Mouse (Mus musculus) stomach, embryonic 15.5 days (tissue): ENCODE results near the gene Tspan18. TPM values are rescaled to one million over a fixed set of nuclear protein-coding genes. Genes with fewer than 3 reads are reported as not detected.

ENCODE experiments used
- ATAC-seq: fragments of 200-750 bp; cut with Nextera tagmentation; 2 replicates; pipeline ENCODE4 v1.8.0; 2017; ENCODE audit warnings: low read depth, moderate number of reproducible peaks, moderate TSS enrichment; ENCODE audit not compliant: insufficient read depth, low FRiP score
- H3K27ac ChIP-seq: fragments of 300-500 bp; sonication (generic); 2 replicates; pipeline ENCODE4 v1.5.1; 2015; ENCODE audit warnings: mild to moderate bottlenecking, inconsistent platforms
- H3K27me3 ChIP-seq: fragments of 300-500 bp; sonication (generic); replicated peaks from 2 replicates; pipeline ENCODE4 v1.6.1; 2015; ENCODE audit warnings: inconsistent platforms
- H3K36me3 ChIP-seq: fragments of 300-500 bp; sonication (generic); 2 replicates; pipeline ENCODE4 v1.6.1; 2015; ENCODE audit warnings: inconsistent platforms
- H3K4me1 ChIP-seq: fragments of 300-500 bp; sonication (generic); 2 replicates; pipeline ENCODE4 v1.6.1; 2015; ENCODE audit warnings: inconsistent platforms
- H3K4me2 ChIP-seq: fragments of 300-500 bp; sonication (generic); 2 replicates; pipeline ENCODE4 v1.6.1; 2015; ENCODE audit warnings: mild to moderate bottlenecking, inconsistent platforms
- H3K4me3 ChIP-seq: fragments of 300-500 bp; sonication (generic); replicated peaks from 2 replicates; pipeline ENCODE4 v1.5.1; 2015; ENCODE audit warnings: inconsistent platforms
- H3K9ac ChIP-seq: fragments of 300-500 bp; sonication (generic); 2 replicates; pipeline ENCODE4 v1.6.1; 2015; ENCODE audit warnings: inconsistent platforms
- H3K9me3 ChIP-seq: fragments of 300-500 bp; sonication (generic); 2 replicates; pipeline ENCODE4 v1.6.1; 2016; ENCODE audit warnings: inconsistent platforms
- WGBS: fragments of 180-500 bp; shearing (Covaris S2); methylation state at CpG from one replicate; pipeline ENCODE4 v1.1.7; 2015; 5-methylcytosine and 5-hydroxymethylcytosine counted together
- polyA plus RNA-seq: library from polyadenylated mRNA; unstranded; fragments of >200 nt; fragmentation: Nextera tagmentation; extraction: Ambion mirVana; gene quantifications from 2 replicates; pipeline ENCODE4 v1.2.1, GENCODE M21; 2015

Gene Tspan18
- polyA plus RNA-seq, 1 experiment from 2014 or later = 20.0 TPM

DNA sequence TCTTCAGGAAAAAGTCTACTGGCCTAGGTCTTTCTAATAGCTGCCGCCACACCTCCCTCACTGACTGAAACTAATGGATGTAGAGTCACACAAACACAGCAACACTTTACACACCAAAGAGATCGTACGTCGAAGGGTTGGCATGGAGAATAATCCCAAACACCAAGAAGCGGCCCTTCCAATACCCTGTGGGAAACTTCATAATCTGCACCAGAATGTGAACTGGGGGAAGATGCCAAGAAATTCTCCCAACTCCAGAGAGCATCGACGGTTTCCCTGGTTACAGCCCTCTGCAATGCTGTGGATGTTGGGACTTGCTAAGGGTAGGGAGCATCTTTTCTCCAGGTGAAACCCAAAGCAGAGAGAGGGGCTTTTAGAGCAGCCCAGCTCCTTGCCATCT, 83.7 kb downstream of the Tspan18 start:
- H3K27ac ChIP-seq = no peak overlapping the region
- no peak overlapping the region for H3K4me2 ChIP-seq
- ATAC-seq = no peak
- H3K27me3 ChIP-seq = no peaks in the 10 kb centered on the region
- no peak overlapping the region for H3K4me3 ChIP-seq
- H3K9ac ChIP-seq = no peak overlapping the region
- no peaks in the 10 kb centered on the region for H3K9me3 ChIP-seq
- no peaks in the 10 kb centered on the region for H3K36me3 ChIP-seq
- WGBS = 84% methylated on average over 7 of the region's 7 CpGs
- 0 out of 2 replicates have a peak, but pooled peaks cover 5% of the 10 kb centered on the region for H3K4me1 ChIP-seq

DNA sequence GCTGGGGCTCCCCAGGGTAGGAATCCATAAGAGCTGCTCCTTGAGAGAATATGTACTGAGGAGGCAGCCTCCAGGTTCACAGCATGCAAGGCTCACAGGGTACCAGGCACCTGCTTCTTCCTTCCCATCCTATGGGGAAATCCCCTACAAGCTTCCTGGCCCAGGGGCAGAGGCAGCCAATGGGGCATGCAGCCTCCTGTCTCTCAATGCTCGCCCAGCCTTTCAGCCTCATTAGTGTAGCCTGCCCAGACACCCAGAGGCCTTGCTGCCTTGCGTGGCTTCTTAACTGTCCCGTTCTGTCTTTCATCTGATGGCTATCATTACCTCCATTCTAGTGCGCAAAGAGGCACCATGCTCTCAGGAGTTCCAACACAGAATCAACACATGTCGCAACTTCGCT, 85.2 kb downstream of the Tspan18 start:
- Histone ChIP-seq H3K27me3 (no peaks in the 10 kb centered on the region), H3K27ac (no peak overlapping the region), H3K36me3 (no peaks in the 10 kb centered on the region), H3K4me1 (0 out of 2 replicates have a peak, but pooled peaks cover 5% of the 10 kb centered on the region), H3K9ac (no peak overlapping the region), H3K4me3 (no peak overlapping the region), H3K4me2 (no peak overlapping the region), H3K9me3 (no peaks in the 10 kb centered on the region)
- no peak for ATAC-seq
- WGBS = 82% methylated on average over 6 of the region's 6 CpGs

DNA sequence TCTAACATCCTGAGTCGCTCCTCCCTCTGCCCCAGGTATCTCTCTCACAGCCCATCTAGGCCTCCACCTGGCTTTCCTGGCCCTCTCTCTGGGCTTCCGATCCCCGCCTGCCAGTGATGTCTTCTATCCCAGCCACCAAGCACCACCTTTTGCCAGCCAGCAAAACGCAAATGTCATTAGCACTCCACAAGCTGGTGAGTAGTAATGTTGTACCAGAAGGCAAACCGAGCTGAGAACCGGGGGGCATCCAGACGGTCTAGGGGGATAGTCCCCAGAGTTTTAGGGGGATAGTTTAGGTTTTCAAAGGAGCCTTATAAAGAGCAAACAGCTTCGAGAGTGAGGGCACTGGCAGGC, 90.2 kb downstream of the Tspan18 start:
- Histone ChIP-seq H3K9ac (no peak overlapping the region), H3K36me3 (no peaks in the 10 kb centered on the region), H3K4me1 (no peaks in the 10 kb centered on the region; the same call in 1 of the 2 replicates), H3K4me2 (no peak overlapping the region), H3K27me3 (no peaks in the 10 kb centered on the region), H3K4me3 (no peak overlapping the region), H3K9me3 (no peaks in the 10 kb centered on the region), H3K27ac (no peak overlapping the region)
- 79% methylated on average over 8 of the region's 8 CpGs for WGBS
- no peak for ATAC-seq

DNA sequence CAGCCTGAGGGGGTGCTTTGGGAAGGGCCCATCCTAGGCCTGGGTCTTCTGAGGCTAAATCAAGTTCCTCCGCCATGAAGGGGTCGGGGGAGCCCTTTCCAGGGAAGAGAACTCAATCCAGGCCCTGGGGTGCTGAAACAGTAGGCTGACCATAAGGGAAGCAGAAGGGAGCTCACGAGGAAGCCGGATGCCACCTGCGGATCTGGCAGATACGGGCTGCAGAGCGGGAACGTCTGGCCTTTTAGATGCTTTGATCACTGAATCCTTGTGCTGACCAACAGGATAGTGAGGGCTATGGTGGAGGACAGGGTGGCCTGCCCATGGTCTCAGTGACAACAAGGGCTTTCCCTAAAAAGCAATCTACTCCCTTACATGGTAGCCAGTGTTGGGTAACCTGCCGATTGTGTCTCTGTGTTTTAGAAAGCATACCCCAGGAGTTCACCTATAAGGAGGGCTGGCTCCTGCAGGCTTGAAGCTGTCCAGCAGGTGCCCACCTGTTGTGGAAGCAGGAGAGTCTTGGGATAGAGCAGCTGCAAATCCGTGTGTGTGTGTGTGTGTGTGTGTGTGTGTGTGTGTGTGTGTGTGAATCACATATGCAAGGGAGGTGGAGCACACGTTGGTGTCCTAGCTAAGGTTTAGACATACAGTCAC, 90.7 kb downstream of the Tspan18 start:
- Histone ChIP-seq H3K4me3 (no peak overlapping the region), H3K27me3 (no peaks in the 10 kb centered on the region), H3K4me2 (no peak overlapping the region), H3K27ac (no peak overlapping the region), H3K36me3 (no peaks in the 10 kb centered on the region), H3K9ac (no peak overlapping the region), H3K4me1 (no peaks in the 10 kb centered on the region; the same call in 1 of the 2 replicates), H3K9me3 (no peaks in the 10 kb centered on the region)
- 82% methylated on average over 11 of the region's 11 CpGs for WGBS
- ATAC-seq = no peak

DNA sequence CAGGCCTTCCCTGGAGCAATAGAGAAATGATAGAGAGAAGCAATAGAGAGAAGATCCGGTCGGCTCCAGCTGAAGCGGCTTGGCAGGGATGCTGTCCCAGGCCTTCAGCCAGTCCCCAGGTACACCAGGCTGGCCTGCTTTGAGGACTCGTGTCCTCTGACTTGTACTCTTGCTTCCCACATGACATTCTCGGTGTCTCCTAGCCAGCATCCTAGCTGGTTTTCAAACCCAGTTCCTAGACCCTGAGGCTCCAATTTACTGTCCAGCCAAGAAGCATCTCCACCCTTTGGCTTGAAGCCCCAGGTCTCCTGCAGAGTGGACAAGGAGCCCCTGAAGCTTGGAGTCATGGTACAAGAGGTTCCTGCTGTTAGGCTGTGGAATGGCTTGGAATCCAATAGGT, 92.1 kb downstream of the Tspan18 start:
- WGBS = 84% methylated on average over 5 of the region's 5 CpGs
- no peak for ATAC-seq
- no peaks in the 10 kb centered on the region for H3K27me3 ChIP-seq
- no peak overlapping the region for H3K27ac ChIP-seq
- no peaks in the 10 kb centered on the region for H3K9me3 ChIP-seq
- H3K4me3 ChIP-seq = no peak overlapping the region
- H3K4me2 ChIP-seq = no peak overlapping the region
- H3K36me3 ChIP-seq = no peaks in the 10 kb centered on the region
- peaks cover 1% of the 10 kb centered on the region; the same call in 1 of the 2 replicates for H3K4me1 ChIP-seq
- H3K9ac ChIP-seq = no peak overlapping the region

DNA sequence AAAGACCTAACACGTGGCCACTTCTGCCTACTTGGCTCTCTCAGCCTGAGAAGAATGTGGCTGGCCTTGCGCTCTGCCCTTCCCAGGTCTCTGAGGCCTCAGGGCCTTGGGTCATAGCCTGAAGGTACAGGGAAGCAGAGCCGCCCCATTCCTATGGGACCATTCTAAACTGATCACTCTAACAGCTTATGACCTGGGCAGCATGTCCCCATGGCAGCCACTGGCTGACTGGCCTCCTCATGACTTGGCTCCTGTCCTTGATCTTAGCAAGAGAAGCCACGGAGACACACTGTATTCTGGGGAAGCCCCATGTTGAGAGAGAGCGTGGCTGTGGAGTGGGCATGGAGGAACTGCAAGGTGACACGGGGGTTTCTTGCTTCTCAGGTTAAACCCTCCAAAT, 95.4 kb downstream of the Tspan18 start:
- peaks cover 4% of the 10 kb centered on the region; the same call in 1 of the 2 replicates for H3K4me1 ChIP-seq
- no peak overlapping the region for H3K4me2 ChIP-seq
- no peak for ATAC-seq
- H3K9me3 ChIP-seq = no peaks in the 10 kb centered on the region
- H3K27ac ChIP-seq = no peak overlapping the region
- H3K36me3 ChIP-seq = no peaks in the 10 kb centered on the region; the same call in 1 of the 2 replicates
- no peak overlapping the region for H3K4me3 ChIP-seq
- WGBS = 87% methylated on average over 6 of the region's 6 CpGs
- no peaks in the 10 kb centered on the region for H3K27me3 ChIP-seq
- H3K9ac ChIP-seq = no peak overlapping the region

DNA sequence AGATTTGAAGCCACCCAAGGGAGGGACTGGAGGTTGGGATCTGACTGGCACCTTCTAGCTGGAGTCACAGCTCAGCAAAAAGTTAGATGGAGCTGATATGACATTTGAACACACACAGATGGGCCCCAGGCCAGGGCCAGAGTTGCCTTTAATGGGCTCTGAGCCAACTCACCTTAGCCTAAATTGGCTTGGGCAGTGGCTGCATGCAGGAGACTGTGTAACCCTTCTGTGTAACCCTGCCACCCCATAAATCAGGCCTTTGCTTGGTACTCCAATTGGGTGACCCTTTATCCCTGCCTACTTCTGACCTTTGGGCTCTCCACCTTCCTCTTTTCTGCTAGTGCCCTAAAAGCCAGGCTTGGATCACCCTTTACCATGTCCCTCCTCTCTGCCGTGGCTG, 97.2 kb downstream of the Tspan18 start:
- ATAC-seq = no peak
- WGBS = 71% methylated on average over 1 of the region's 1 CpGs

DNA sequence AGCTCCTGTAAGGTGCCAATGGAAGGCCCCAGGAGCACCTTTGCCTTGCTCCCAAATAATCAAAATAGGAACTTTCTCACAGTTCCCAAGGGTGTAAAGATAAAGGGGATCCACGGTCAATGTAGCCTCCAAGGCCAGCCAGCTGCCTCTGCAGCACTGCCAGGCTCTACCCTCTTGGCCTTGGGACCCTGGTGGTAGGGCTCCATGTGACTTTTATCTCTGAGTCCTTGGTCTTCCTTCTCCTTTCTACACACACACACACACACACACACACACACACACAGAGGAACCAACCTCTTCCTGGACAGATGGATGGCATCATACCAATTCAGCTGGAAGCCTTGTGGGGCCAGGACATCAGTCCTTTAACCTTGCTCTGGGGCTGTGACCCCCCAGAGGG, 102.2 kb downstream of the Tspan18 start:
- no peak overlapping the region for H3K9ac ChIP-seq
- no peak overlapping the region for H3K27ac ChIP-seq
- H3K27me3 ChIP-seq = no peaks in the 10 kb centered on the region
- H3K9me3 ChIP-seq = no peaks in the 10 kb centered on the region
- H3K36me3 ChIP-seq = no peaks in the 10 kb centered on the region; the same call in 1 of the 2 replicates
- H3K4me1 ChIP-seq = peaks cover 12% of the 10 kb centered on the region
- no peak overlapping the region for H3K4me3 ChIP-seq
- 44% methylated on average over 1 of the region's 1 CpGs for WGBS
- no peak for ATAC-seq
- H3K4me2 ChIP-seq = no peak overlapping the region

More for the DNA sequence above, 97.2 kb downstream of the Tspan18 start:
- no peak overlapping the region for H3K27ac ChIP-seq
- H3K36me3 ChIP-seq = no peaks in the 10 kb centered on the region; the same call in 1 of the 2 replicates
- no peaks in the 10 kb centered on the region for H3K27me3 ChIP-seq
- no peak overlapping the region for H3K4me2 ChIP-seq
- H3K4me1 ChIP-seq = peaks cover 4% of the 10 kb centered on the region; the same call in 1 of the 2 replicates
- no peak overlapping the region for H3K9ac ChIP-seq
- H3K9me3 ChIP-seq = no peaks in the 10 kb centered on the region
- H3K4me3 ChIP-seq = no peak overlapping the region

DNA sequence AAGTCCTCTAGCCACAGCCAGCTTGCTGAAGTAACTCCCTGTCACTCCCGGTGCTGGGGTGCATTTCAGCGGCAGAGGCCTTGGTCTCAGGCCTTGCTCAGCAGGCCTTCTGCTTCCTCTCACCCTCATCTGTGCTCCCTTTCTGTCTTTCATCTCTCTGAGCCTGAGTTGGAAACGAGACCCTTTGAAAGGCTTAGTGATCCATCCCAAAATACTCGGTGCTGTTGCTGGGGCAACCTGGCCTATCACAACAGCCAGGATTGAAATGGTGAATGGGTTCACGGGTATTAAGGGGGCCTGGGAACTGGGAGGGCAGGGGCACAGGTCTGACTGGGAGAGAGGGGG, 105.9 kb downstream of the Tspan18 start:
- Histone ChIP-seq H3K27me3 (0 out of 2 replicates have a peak, but pooled peaks cover 4% of the 10 kb centered on the region), H3K36me3 (no peaks in the 10 kb centered on the region), H3K4me1 (peaks cover 17% of the 10 kb centered on the region), H3K9ac (no peak overlapping the region), H3K27ac (no peak overlapping the region), H3K9me3 (no peaks in the 10 kb centered on the region), H3K4me3 (no peak overlapping the region), H3K4me2 (no peak overlapping the region)
- no peak for ATAC-seq
- WGBS = 39% methylated on average over 5 of the region's 5 CpGs

DNA sequence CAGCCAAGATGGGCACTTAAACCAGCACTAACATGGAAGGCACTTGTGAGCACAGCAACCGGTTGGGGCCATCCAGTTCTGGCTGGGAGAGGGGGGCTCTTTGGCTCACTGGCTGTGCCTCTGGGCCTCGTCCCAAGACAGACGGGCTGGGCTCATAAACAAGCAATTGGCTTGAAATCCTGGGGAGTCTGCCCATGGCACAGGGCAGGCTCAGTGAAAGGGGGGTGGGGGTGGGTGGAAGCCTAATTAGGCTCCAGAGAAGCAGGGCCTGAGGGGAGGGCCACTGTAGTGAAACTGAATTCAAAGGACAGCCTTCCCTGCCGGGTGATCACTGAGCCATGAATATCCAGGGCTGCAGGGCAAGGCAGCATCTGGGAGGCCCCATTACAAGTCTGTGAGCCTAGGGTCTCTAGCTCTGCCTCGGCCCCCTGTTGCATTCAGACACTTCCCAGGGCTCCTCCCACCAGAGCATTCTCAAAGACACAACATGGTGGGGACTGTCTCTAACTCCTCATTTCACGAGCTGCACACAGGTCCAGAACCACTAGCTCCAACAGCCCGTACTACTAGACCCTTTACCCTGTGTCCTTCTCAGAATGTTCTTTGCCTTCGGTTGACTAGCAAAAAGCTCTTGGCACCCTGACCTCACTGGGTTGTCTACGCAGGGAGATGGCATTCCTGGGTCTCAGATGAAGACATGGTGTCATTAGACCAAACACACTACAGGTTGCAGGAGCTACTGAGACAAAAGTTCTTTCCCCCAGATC, 106.4 kb downstream of the Tspan18 start:
- 0 out of 2 replicates have a peak, but pooled peaks cover 4% of the 10 kb centered on the region for H3K27me3 ChIP-seq
- ATAC-seq = no peak
- no peaks in the 10 kb centered on the region for H3K9me3 ChIP-seq
- peaks cover 17% of the 10 kb centered on the region for H3K4me1 ChIP-seq
- no peak overlapping the region for H3K4me2 ChIP-seq
- 56% methylated on average over 9 of the region's 9 CpGs for WGBS
- H3K9ac ChIP-seq = no peak overlapping the region
- H3K4me3 ChIP-seq = no peak overlapping the region
- no peaks in the 10 kb centered on the region for H3K36me3 ChIP-seq
- H3K27ac ChIP-seq = 0 out of 2 replicates have a peak overlapping the region, but pooled peaks have one; percentile 21

DNA sequence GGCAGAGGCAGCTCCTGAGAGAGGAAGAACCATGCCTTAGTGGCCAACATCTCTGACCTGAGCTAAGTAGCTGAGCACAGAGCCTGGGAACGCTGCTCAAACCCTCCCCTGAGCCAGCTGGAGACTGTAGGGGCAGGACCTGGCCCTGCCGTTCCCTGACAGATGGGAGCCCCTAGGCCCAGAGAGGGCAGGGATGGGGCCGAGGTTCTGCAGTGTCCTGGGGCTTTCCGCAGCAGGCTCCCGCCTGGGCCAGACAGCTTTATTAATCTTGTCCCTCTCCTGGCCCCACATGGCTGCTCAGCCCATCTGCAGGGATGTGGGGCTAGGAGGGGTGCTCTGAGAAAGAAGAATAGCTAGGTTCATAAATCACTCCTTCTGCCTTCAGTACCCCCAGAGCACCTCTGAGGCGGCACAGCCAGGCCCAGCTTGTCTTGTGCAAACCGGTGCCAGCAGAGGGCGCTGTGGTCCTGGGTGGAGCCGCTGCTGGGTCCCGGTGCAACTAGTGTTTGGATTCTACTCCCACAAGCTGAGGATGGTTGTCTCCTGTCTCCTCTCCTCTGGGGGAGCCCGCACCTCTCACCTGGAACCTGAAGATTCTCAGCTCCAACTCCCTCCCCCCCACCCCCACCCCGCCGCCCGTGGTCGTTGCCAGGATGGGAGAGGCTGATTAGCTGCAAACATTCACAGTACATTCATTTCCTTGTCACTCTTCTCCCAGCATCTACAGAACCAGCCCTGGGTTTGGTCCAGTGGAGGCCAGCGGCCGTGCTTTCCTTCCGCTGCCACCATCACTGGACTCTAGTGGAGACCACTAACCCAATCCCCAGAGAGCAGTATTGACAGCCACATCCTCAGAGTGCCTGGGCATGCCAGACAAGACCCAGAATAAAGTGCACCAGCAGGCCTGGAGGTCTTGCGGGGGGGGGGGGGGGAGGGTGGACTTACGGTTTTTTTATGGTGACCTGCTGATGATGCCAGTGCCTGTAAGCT, 107.4 kb downstream of the Tspan18 start:
- Histone ChIP-seq H3K9me3 (no peaks in the 10 kb centered on the region), H3K27ac (no peak overlapping the region), H3K4me2 (no peak overlapping the region), H3K4me3 (no peak overlapping the region), H3K4me1 (peaks cover 17% of the 10 kb centered on the region), H3K36me3 (no peaks in the 10 kb centered on the region), H3K9ac (no peak overlapping the region), H3K27me3 (0 out of 2 replicates have a peak, but pooled peaks cover 4% of the 10 kb centered on the region)
- ATAC-seq = peak; percentile 59
- 19% methylated on average over 20 of the region's 20 CpGs for WGBS
